Mouse (Mus musculus) intestine, embryonic 15.5 days (tissue): ENCODE results near the gene Il20ra. TPM values are rescaled to one million over a fixed set of nuclear protein-coding genes. Genes with fewer than 3 reads are reported as not detected.
"Not testable (repeated sequence)": the region's sequence is repeated elsewhere in the genome, so short reads cannot be mapped to it uniquely, and the experiment has no call there.

Experiments
- ATAC-seq: fragments of 200-750 bp; cut with Nextera tagmentation; 2 replicates; pipeline ENCODE4 v1.8.0; 2017; ENCODE audit warnings: moderate TSS enrichment, moderate library complexity
- H3K27ac ChIP-seq: fragments of 300-500 bp; sonication (generic); 2 replicates; pipeline ENCODE4 v1.5.1; 2015; ENCODE audit warnings: mild to moderate bottlenecking, inconsistent platforms
- H3K27me3 ChIP-seq: fragments of 300-500 bp; sonication (generic); replicated peaks from 2 replicates; pipeline ENCODE4 v1.6.1; 2015; ENCODE audit warnings: inconsistent platforms
- H3K36me3 ChIP-seq: fragments of 300-500 bp; sonication (generic); 2 replicates; pipeline ENCODE4 v1.6.1; 2015; ENCODE audit warnings: inconsistent platforms
- H3K4me1 ChIP-seq: fragments of 300-500 bp; sonication (generic); replicated peaks from 2 replicates; pipeline ENCODE4 v1.6.1; 2015; ENCODE audit warnings: inconsistent platforms
- H3K4me2 ChIP-seq: fragments of 300-500 bp; sonication (generic); replicated peaks from 2 replicates; pipeline ENCODE4 v1.6.1; 2015; ENCODE audit warnings: mild to moderate bottlenecking, inconsistent platforms
- H3K4me3 ChIP-seq: fragments of 300-500 bp; sonication (generic); replicated peaks from 2 replicates; pipeline ENCODE4 v1.5.1; 2015; ENCODE audit warnings: inconsistent platforms
- H3K9ac ChIP-seq: fragments of 300-500 bp; sonication (generic); 2 replicates; pipeline ENCODE4 v1.6.1; 2015; ENCODE audit warnings: inconsistent platforms
- H3K9me3 ChIP-seq: fragments of 300-500 bp; sonication (generic); 2 replicates; pipeline ENCODE4 v1.6.1; 2016; ENCODE audit warnings: inconsistent platforms
- WGBS: fragments of 180-500 bp; shearing (Covaris S2); methylation state at CpG from one replicate; pipeline ENCODE4 v1.1.7; 2015; 5-methylcytosine and 5-hydroxymethylcytosine counted together
- polyA plus RNA-seq: library from polyadenylated mRNA; unstranded; fragments of >200 nt; fragmentation: Nextera tagmentation; extraction: Ambion mirVana; gene quantifications from 2 replicates; pipeline ENCODE4 v1.2.1, GENCODE M21; 2015

The Il20ra gene
- polyA plus RNA-seq, 1 experiment from 2014 or later, result 0.09 TPM

DNA sequence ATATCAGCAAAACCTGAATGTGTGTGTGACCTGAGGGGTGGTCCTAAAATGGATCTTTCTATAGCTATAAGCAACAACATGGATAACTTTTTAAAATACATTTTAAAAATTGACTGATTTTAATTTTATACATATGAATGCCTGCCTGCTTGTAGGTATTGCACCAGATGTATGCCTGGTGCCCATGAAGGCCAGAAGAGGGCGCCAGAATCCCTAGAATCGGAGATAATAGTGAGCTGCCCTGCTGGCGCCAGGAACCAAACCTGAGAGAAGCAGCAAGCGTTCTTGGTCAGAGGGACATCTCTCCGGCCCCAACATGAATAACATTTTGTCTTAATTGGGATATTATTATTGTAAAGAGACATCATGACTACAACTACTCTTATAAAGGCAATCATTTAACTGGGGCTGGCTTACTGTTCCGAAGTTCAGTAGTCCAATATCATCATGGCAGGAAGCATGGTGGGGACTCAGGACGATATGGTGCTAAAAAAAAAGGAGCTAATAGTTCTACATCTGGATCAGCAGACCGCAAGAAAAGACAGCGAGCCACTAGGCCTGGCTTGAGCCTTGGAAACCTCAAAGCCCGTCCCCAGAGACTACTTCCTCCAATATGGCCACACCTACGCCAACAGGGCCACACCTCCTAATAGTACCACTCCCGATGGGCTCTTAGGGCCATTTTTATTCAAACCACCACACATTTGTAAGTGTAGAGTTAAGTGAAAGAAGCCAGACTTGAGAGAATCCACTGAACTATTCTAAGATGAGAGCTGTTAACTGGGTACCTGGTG, 3.9 kb upstream of the Il20ra start:
- Histone ChIP-seq H3K4me1 (0 out of 2 replicates have a peak, but pooled peaks cover 4% of the 10 kb centered on the region), H3K4me3 (no peak overlapping the region), H3K4me2 (no peak overlapping the region), H3K27me3 (peaks cover 6% of the 10 kb centered on the region), H3K36me3 (no peaks in the 10 kb centered on the region), H3K27ac (no peak overlapping the region), H3K9me3 (no peaks in the 10 kb centered on the region), H3K9ac (no peak overlapping the region)
- ATAC-seq, result no peak
- 62% methylated on average over 12 of the region's 12 CpGs for WGBS

DNA sequence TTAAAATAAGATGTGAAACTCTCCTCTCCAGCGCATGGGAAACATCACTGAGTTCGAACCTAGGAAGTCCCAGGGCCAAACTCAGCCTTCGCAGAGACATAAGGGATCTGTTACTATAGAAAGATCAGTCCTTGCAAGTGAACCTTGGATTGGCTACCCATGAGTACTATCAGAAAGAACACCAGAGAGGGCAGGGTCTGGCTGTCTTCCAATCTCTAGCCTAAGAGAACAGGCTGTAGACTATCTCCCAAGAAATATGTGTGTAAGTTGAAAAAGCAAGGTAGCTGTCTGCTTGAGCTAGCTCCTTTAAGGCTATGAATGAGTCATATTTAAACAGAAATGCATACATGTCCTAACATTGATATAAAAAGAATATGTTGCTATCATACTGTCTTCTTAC, 1.4 kb upstream of the Il20ra start:
- Histone ChIP-seq H3K4me1 (0 out of 2 replicates have a peak, but pooled peaks cover 4% of the 10 kb centered on the region), H3K27me3 (peaks cover 8% of the 10 kb centered on the region), H3K9ac (no peak overlapping the region), H3K9me3 (no peaks in the 10 kb centered on the region), H3K36me3 (no peaks in the 10 kb centered on the region), H3K27ac (no peak overlapping the region), H3K4me3 (no peak overlapping the region), H3K4me2 (no peak overlapping the region)
- 79% methylated on average over 3 of the region's 3 CpGs for WGBS
- no peak for ATAC-seq

DNA sequence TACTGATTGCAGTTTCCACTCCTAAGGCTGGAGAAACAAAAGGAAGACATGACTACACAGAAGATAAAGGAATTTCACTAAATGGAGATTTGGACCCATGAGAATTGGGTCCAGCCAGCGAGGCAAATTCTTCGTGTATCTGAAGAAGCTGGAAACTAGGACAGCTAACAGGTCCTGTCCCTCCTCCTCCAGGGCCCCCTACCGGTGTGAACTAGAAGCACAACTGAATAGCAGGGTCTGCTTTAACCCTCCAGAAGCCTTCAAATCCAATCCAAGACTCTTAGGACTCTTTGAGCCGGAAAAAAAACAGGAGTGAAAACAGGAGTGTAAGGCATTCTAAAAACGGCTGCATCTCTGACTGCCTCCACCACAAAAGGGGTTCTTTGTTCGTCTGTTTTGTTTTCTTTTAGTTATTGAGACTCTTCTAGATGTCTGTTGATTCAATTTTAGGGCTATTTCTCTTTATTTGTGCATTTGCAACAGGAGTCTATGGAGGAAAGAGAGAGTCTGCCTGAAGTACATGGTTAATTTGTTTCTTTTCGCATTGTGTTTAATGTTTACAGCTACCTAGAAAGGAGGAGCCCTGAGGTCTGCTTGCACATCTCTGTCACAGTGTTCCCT, 709 bp upstream of the Il20ra start:
- Histone ChIP-seq H3K4me2 (peak overlapping the region; percentile 97; the same call in 1 of the 2 replicates), H3K9me3 (no peaks in the 10 kb centered on the region), H3K27ac (no peak overlapping the region), H3K9ac (no peak overlapping the region), H3K4me3 (no peak overlapping the region), H3K36me3 (no peaks in the 10 kb centered on the region), H3K27me3 (peaks cover 8% of the 10 kb centered on the region), H3K4me1 (0 out of 2 replicates have a peak, but pooled peaks cover 4% of the 10 kb centered on the region)
- whole genome bisulfite sequencing, result 45% methylated on average over 7 of the region's 7 CpGs
- no peak for ATAC-seq

DNA sequence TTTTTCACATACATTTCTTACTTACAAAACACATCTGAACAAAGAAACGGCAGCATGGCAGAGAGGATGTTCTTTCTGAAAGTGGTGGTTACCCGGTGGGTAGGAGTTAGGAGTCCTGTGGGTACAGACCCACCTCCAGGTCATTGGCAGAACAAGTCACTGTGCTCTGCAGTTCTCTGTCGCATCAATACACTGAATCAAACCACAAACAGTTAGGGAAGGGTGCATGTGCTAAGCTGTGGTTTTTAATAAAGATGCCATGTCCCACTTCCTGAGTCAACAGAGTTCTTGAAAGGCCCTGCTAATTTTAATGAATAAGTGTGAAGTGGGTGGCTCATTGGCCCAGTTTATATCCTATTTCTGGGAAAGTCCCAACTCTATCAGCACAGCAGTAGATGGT, 6.3 kb downstream of the Il20ra start:
- Histone ChIP-seq H3K4me1 (no peaks in the 10 kb centered on the region), H3K9ac (no peak overlapping the region), H3K9me3 (no peaks in the 10 kb centered on the region), H3K36me3 (no peaks in the 10 kb centered on the region), H3K27me3 (0 out of 2 replicates have a peak, but pooled peaks cover 2% of the 10 kb centered on the region), H3K27ac (no peak overlapping the region), H3K4me2 (no peak overlapping the region), H3K4me3 (no peak overlapping the region)
- 80% methylated on average over 3 of the region's 3 CpGs for WGBS
- ATAC-seq, result no peak

- H3K9me3 ChIP-seq, result no peaks in the 10 kb centered on the region
- H3K27me3 ChIP-seq, result no peaks in the 10 kb centered on the region
- no peak overlapping the region for H3K9ac ChIP-seq
- no peak overlapping the region for H3K4me3 ChIP-seq
- no peak overlapping the region for H3K4me2 ChIP-seq
- no peak for ATAC-seq
- H3K4me1 ChIP-seq, result no peaks in the 10 kb centered on the region
- H3K27ac ChIP-seq, result no peak overlapping the region
- no peaks in the 10 kb centered on the region for H3K36me3 ChIP-seq
- 75% methylated on average over 3 of the region's 3 CpGs for WGBS
Observed at GRCm38 (mm10) chr10:19722320-19722719, 9.9 kb downstream of the Il20ra start.

DNA sequence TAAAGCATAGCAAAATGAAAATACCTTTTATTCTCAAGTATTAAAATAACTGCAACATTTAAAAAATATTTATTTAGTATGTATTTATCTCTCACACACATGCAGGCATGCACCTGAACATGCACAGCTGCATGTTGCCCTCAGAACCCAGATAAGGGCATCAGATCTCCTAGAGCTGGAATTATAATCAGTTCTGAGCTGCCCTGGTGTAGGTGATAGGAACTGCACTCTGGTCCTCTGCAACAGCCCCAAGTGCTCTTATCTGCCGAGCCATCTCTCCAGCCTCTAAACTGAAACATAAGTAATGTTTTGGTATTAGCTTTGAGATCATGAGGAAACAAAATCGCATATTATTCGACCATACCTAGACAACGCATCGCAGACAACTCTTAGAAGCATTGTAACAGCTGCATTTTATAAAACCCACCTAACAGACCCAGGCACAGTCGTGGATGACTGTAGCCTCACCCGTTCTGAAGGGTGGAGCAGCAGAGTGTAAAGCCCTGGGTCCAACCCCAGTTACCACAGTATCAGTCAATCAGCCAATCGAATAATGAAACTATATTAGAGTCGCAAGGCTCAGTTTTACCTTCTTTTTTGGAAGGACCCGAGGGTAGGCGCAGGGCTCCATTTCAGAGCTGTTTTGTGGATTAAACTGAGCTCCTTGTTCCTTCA, 11.9 kb downstream of the Il20ra start:
- H3K27me3 ChIP-seq, result no peaks in the 10 kb centered on the region
- WGBS, result 86% methylated on average over 11 of the region's 11 CpGs
- ATAC-seq, result no peak

DNA sequence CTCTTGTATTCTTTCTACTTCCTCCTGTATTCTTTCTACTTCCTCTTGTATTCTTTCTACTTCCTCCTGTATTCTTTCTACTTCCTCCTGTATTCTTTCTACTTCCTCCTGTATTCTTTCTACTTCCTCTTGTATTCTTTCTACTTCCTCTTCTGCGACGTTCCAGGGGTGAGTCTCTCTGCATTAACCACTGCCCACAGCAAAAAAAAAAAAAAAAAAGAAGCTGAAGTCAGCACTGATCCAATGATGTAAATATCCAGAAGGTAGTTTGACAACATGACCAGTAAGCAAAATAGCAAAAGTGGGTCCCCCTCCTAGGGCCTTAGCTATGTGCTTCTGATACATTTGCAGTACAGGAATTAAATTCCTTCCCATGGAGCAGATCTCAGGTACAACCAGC, 26.1 kb downstream of the Il20ra start:
- not testable (repeated sequence) for ATAC-seq, H3K4me3 ChIP-seq, H3K36me3 ChIP-seq, H3K4me1 ChIP-seq, H3K27ac ChIP-seq, H3K27me3 ChIP-seq, H3K4me2 ChIP-seq, H3K9me3 ChIP-seq, H3K9ac ChIP-seq
- WGBS, result 66% methylated on average over 2 of the region's 2 CpGs

More for the DNA sequence above, 11.9 kb downstream of the Il20ra start:
- Histone ChIP-seq H3K9me3 (no peaks in the 10 kb centered on the region), H3K4me3 (no peak overlapping the region), H3K27ac (no peak overlapping the region), H3K9ac (no peak overlapping the region), H3K4me1 (no peaks in the 10 kb centered on the region), H3K36me3 (no peaks in the 10 kb centered on the region), H3K4me2 (no peak overlapping the region)

DNA sequence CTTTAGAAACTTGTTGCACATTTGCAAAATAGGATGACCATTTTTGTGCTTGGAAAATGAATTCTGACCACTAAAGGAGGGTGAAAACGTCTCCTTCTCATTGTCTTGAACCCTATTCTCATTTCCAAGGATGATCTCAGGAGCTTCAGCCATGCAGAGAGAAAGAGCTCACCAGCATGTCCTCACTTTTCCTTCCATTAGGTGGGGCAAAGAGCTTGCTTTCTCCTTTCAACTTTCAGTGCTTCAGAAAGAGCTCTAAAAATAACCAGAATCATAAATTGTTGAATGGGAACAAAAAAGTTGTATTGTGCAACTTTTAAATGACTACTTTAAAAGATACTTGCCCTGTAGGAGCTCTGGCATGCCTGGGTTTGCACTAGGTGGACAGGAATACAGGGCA, 33.3 kb downstream of the Il20ra start:
- no peak overlapping the region for H3K4me2 ChIP-seq
- no peak overlapping the region for H3K27ac ChIP-seq
- H3K9ac ChIP-seq, result no peak overlapping the region
- WGBS, result 45% methylated on average over 1 of the region's 1 CpGs
- no peaks in the 10 kb centered on the region for H3K36me3 ChIP-seq
- no peaks in the 10 kb centered on the region for H3K4me1 ChIP-seq
- H3K4me3 ChIP-seq, result no peak overlapping the region
- H3K27me3 ChIP-seq, result no peaks in the 10 kb centered on the region
- ATAC-seq, result no peak
- H3K9me3 ChIP-seq, result no peaks in the 10 kb centered on the region

DNA sequence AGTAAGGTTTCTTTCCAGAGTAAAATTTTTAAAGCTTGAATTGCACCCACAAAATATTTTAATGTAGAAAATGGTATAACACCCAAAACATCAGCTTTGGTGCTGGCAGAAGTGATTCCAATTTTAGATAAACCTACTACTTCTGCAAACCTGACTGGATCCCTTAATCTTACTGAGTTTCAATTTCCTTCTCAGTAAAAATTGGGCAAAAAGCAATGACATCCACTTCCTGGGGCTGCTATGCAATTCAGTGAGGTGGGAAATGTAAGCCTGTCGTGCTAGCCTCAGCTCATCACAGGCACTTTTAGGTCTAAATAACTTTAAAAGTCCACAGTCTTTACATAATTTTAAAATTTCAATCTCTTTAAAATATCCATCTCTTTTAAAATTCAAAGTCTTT, 33.8 kb downstream of the Il20ra start:
- no peak overlapping the region for H3K4me2 ChIP-seq
- 78% methylated on average over 1 of the region's 1 CpGs for WGBS
- H3K9ac ChIP-seq, result no peak overlapping the region
- H3K27me3 ChIP-seq, result no peaks in the 10 kb centered on the region
- no peaks in the 10 kb centered on the region for H3K4me1 ChIP-seq
- H3K4me3 ChIP-seq, result no peak overlapping the region
- H3K9me3 ChIP-seq, result no peaks in the 10 kb centered on the region
- no peak for ATAC-seq
- H3K36me3 ChIP-seq, result no peaks in the 10 kb centered on the region
- H3K27ac ChIP-seq, result no peak overlapping the region

GRCm38 (mm10) chr10:19747661-19748060, 35.3 kb downstream of the Il20ra start:
- Histone ChIP-seq H3K27me3 (no peaks in the 10 kb centered on the region), H3K27ac (no peak overlapping the region), H3K9ac (no peak overlapping the region), H3K4me1 (no peaks in the 10 kb centered on the region), H3K36me3 (no peaks in the 10 kb centered on the region), H3K4me3 (no peak overlapping the region), H3K4me2 (no peak overlapping the region), H3K9me3 (no peaks in the 10 kb centered on the region)
- WGBS, result 81% methylated on average over 4 of the region's 4 CpGs
- no peak for ATAC-seq

GRCm38 (mm10) chr10:19765459-19765858, 53.1 kb downstream of the Il20ra start:
- no peak overlapping the region for H3K9ac ChIP-seq
- no peaks in the 10 kb centered on the region for H3K4me1 ChIP-seq
- 79% methylated on average over 2 of the region's 2 CpGs for WGBS
- ATAC-seq, result no peak
- H3K36me3 ChIP-seq, result no peaks in the 10 kb centered on the region
- no peak overlapping the region for H3K4me2 ChIP-seq
- H3K4me3 ChIP-seq, result no peak overlapping the region
- no peaks in the 10 kb centered on the region for H3K9me3 ChIP-seq
- H3K27ac ChIP-seq, result no peak overlapping the region
- H3K27me3 ChIP-seq, result no peaks in the 10 kb centered on the region

DNA sequence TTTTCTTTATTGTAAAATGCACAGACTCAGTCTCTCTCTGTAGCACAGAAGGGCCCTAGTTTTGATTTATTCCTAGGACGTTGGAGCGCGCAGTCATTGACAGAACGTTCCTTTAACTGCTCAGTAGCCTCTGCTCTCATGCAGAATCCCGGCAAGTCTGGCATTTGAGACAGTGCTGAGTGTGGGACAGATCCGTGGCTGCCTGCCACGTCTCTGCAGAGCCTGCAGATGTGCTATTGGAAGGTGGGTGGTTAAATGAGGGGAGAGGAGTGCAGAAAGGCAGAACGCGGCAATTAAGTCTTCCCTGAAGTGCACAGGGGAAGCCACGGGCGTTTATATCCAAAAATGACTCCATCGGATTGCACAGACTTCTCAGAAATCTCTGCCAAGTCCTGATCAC, 66.7 kb downstream of the Il20ra start:
- Histone ChIP-seq H3K27ac (no peak overlapping the region), H3K4me2 (no peak overlapping the region), H3K27me3 (no peaks in the 10 kb centered on the region), H3K9me3 (no peaks in the 10 kb centered on the region), H3K4me1 (no peaks in the 10 kb centered on the region), H3K36me3 (no peaks in the 10 kb centered on the region), H3K4me3 (no peak overlapping the region), H3K9ac (no peak overlapping the region)
- 68% methylated on average over 12 of the region's 12 CpGs for WGBS
- no peak for ATAC-seq
